Mouse (Mus musculus): ENCODE data around the gene Endog. TPM values are rescaled to one million over a fixed set of nuclear protein-coding genes. Genes with fewer than 3 reads are reported as not detected.

Gene Endog
- polyA plus RNA-seq, 1 experiment from 2014 or later, result 18.4 TPM

- Histone ChIP-seq H3K27ac (ENCODE audit: low read depth) (no peak overlapping the region), H3K36me3 (ENCODE audit: insufficient read depth) (no peaks in the 10 kb centered on the region), H3K4me3 (ENCODE audit: low read depth, low read length) (no peak overlapping the region), H3K4me1 (ENCODE audit: insufficient read depth) (peaks cover 5% of the 10 kb centered on the region), H3K27me3 (ENCODE audit: insufficient read depth, low read length) (no peaks in the 10 kb centered on the region), H3K4me2 (no peak overlapping the region), H3K9me3 (ENCODE audit: low read depth, low read length) (no peaks in the 10 kb centered on the region), H3K9ac (no peak overlapping the region)
- no peak for TF ChIP-seq CTCF (IDR thresholded peaks at IDR 0.05; ENCODE audit: low read depth)
- ATAC-seq (ENCODE audit: insufficient read depth), result no peak
- 23% methylated on average over 1 of the region's 1 CpGs for WGBS
- no peak for DNase-seq
Observed at GRCm38 (mm10) chr2:30199984-30200383, 28.7 kb downstream of the Endog start.

- Histone ChIP-seq H3K9me3 (ENCODE audit: low read depth, low read length) (no peaks in the 10 kb centered on the region), H3K27ac (ENCODE audit: low read depth) (no peak overlapping the region), H3K36me3 (ENCODE audit: insufficient read depth) (no peaks in the 10 kb centered on the region), H3K4me2 (no peak overlapping the region), H3K4me3 (ENCODE audit: low read depth, low read length) (no peak overlapping the region), H3K4me1 (ENCODE audit: insufficient read depth) (peaks cover 5% of the 10 kb centered on the region), H3K27me3 (ENCODE audit: insufficient read depth, low read length) (no peaks in the 10 kb centered on the region), H3K9ac (no peak overlapping the region)
- DNase-seq, result no peak
- no peak for TF ChIP-seq CTCF (IDR thresholded peaks at IDR 0.05; ENCODE audit: low read depth)
- WGBS, result 42% methylated on average over 5 of the region's 5 CpGs
- ATAC-seq (ENCODE audit: insufficient read depth), result no peak
Observed at GRCm38 (mm10) chr2:30200388-30200925, 29.2 kb downstream of the Endog start.

- ATAC-seq (ENCODE audit: insufficient read depth) (no peak), DNase-seq (peak; percentile 47)
- Histone ChIP-seq H3K9ac (no peak overlapping the region), H3K27ac (ENCODE audit: low read depth) (no peak overlapping the region), H3K4me1 (ENCODE audit: insufficient read depth) (peaks cover 5% of the 10 kb centered on the region), H3K36me3 (ENCODE audit: insufficient read depth) (no peaks in the 10 kb centered on the region), H3K27me3 (ENCODE audit: insufficient read depth, low read length) (no peaks in the 10 kb centered on the region), H3K4me3 (ENCODE audit: low read depth, low read length) (no peak overlapping the region), H3K9me3 (ENCODE audit: low read depth, low read length) (no peaks in the 10 kb centered on the region), H3K4me2 (no peak overlapping the region)
- WGBS, result 76% methylated on average over 7 of the region's 7 CpGs
- peak; percentile 66 for TF ChIP-seq CTCF (IDR thresholded peaks at IDR 0.05; ENCODE audit: low read depth)
Observed at GRCm38 (mm10) chr2:30203439-30203838, 32.1 kb downstream of the Endog start.

- ATAC-seq (ENCODE audit: insufficient read depth), result peak; percentile 72
- Histone ChIP-seq H3K4me2 (peak overlapping the region; percentile 78), H3K4me1 (ENCODE audit: insufficient read depth) (peaks cover 5% of the 10 kb centered on the region), H3K36me3 (ENCODE audit: insufficient read depth) (no peaks in the 10 kb centered on the region), H3K27ac (ENCODE audit: low read depth) (peak overlapping the region; percentile 72; the same call in 1 of the 2 replicates), H3K4me3 (ENCODE audit: low read depth, low read length) (peak overlapping the region; percentile 67), H3K9ac (peak overlapping the region; percentile 62), H3K27me3 (ENCODE audit: insufficient read depth, low read length) (no peaks in the 10 kb centered on the region), H3K9me3 (ENCODE audit: low read depth, low read length) (no peaks in the 10 kb centered on the region)
- under 1% methylated on average over 13 of the region's 13 CpGs for WGBS
- no peak for TF ChIP-seq CTCF (IDR thresholded peaks at IDR 0.05; ENCODE audit: low read depth)
- DNase-seq, result peak; percentile 64
Observed at GRCm38 (mm10) chr2:30205255-30205628, 33.9 kb downstream of the Endog start.

- Histone ChIP-seq H3K4me1 (ENCODE audit: insufficient read depth) (peaks cover 5% of the 10 kb centered on the region), H3K27ac (ENCODE audit: low read depth) (peak within 1 kb of the TSS; percentile 72; the same call in 1 of the 2 replicates), H3K9me3 (ENCODE audit: low read depth, low read length) (no peaks in the 10 kb centered on the region), H3K9ac (peak within 1 kb of the TSS; percentile 62), H3K4me3 (ENCODE audit: low read depth, low read length) (peak within 1 kb of the TSS; percentile 67), H3K4me2 (peak within 1 kb of the TSS; percentile 78), H3K36me3 (ENCODE audit: insufficient read depth) (no peaks in the 10 kb centered on the region), H3K27me3 (ENCODE audit: insufficient read depth, low read length) (no peaks in the 10 kb centered on the region)
- peak; percentile 98 for ATAC-seq (ENCODE audit: insufficient read depth)
- WGBS, result under 1% methylated on average over 44 of the region's 44 CpGs
- DNase-seq, result peak; percentile 98
- no peak for TF ChIP-seq CTCF (IDR thresholded peaks at IDR 0.05; ENCODE audit: low read depth)
Observed at GRCm38 (mm10) chr2:30205629-30206357, 34.5 kb downstream of the Endog start, which contains the start of gene Kyat1. Gene Kyat1 (minus strand): TSS chr2:30205847.

- H3K4me1 ChIP-seq (ENCODE audit: insufficient read depth), result peaks cover 5% of the 10 kb centered on the region
- WGBS, result 80% methylated on average over 4 of the region's 4 CpGs
- no peak overlapping the region for H3K27ac ChIP-seq (ENCODE audit: low read depth)
- no peak overlapping the region for H3K9ac ChIP-seq
- ATAC-seq (ENCODE audit: insufficient read depth), result no peak
- no peaks in the 10 kb centered on the region for H3K9me3 ChIP-seq (ENCODE audit: low read depth, low read length)
- H3K4me3 ChIP-seq (ENCODE audit: low read depth, low read length), result no peak overlapping the region
- no peak for TF ChIP-seq CTCF (IDR thresholded peaks at IDR 0.05; ENCODE audit: low read depth)
- no peak overlapping the region for H3K4me2 ChIP-seq
- H3K27me3 ChIP-seq (ENCODE audit: insufficient read depth, low read length), result no peaks in the 10 kb centered on the region
- H3K36me3 ChIP-seq (ENCODE audit: insufficient read depth), result no peaks in the 10 kb centered on the region
- no peak for DNase-seq
Observed at GRCm38 (mm10) chr2:30207401-30207800, 36.1 kb downstream of the Endog start.

- DNase-seq (no peak), ATAC-seq (ENCODE audit: insufficient read depth) (no peak)
Observed at GRCm38 (mm10) chr2:30207886-30208285, 36.6 kb downstream of the Endog start.

More at GRCm38 (mm10) chr2:30207886-30208285, 36.6 kb downstream of the Endog start:
- WGBS, result 71% methylated on average over 5 of the region's 5 CpGs
- Histone ChIP-seq H3K9me3 (ENCODE audit: low read depth, low read length) (no peaks in the 10 kb centered on the region), H3K36me3 (ENCODE audit: insufficient read depth) (no peaks in the 10 kb centered on the region), H3K27ac (ENCODE audit: low read depth) (no peak overlapping the region), H3K4me1 (ENCODE audit: insufficient read depth) (peaks cover 5% of the 10 kb centered on the region), H3K27me3 (ENCODE audit: insufficient read depth, low read length) (no peaks in the 10 kb centered on the region), H3K4me2 (no peak overlapping the region), H3K4me3 (ENCODE audit: low read depth, low read length) (no peak overlapping the region), H3K9ac (no peak overlapping the region)
- no peak for TF ChIP-seq CTCF (IDR thresholded peaks at IDR 0.05; ENCODE audit: low read depth)

Measured in lung, embryonic 14.5 days (tissue).